Mouse (Mus musculus): Measurements from ENCODE around the gene Malsu1. TPM values are rescaled to one million over a fixed set of nuclear protein-coding genes. Genes with fewer than 3 reads are reported as not detected.

The Malsu1 gene
- polyA plus RNA-seq, 1 experiment from 2014 or later: 62.8 TPM

DNA sequence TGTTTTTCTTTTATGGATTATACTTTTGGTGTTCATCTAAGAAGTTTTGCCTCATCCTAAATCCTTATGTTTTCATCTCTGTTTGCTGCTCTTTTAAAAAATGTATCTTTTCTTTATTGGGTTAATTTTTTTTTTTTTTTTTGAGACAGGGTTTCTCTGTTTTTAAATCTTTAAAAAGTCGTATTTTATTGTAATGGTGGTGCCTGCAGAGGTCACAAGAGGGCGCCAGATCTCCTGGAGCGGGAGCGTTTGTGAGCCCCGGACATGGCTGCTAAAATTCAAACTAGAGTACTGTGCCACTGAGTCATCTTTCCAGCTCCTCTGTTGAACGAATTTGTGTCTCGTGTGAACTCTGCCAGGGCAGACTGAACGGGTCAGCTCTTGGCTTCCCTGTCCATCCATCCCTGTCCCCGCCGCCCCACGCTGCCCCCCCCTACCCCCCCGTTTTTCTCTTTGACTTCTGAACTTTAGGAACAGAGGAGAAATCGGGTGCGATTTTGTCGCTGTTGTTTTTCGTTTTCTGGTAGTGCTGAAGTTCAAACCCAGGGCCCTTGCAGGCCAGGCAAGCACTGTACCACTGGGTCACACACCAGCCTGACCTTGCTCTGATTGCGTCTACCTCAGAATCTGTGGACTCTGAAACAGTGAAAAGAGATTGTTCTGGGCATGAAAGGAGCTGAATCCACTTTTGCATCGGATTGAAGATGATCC lies 34.0 kb upstream of the Malsu1 start:
- H3K9ac ChIP-seq (replicated peaks; ENCODE audit: low read length): peak overlapping the region; percentile 61; the same call in 1 of the 2 replicates
- no peaks in the 10 kb centered on the region for H3K36me3 ChIP-seq (ENCODE audit: insufficient read depth, low read length)
- peak overlapping the region; percentile 49 for H3K4me2 ChIP-seq (replicated peaks; ENCODE audit: low read depth, low read length)
- H3K9me3 ChIP-seq (ENCODE audit: low read length): no peaks in the 10 kb centered on the region
- H3K4me1 ChIP-seq (ENCODE audit: insufficient read depth, low read length): 0 out of 2 replicates have a peak, but pooled peaks cover 8% of the 10 kb centered on the region
- peak overlapping the region; percentile 39 for H3K4me3 ChIP-seq (ENCODE audit: low read length)
- no peak; the same call in 1 of the 2 replicates for ATAC-seq (ENCODE audit: low FRiP score, low TSS enrichment)
- no peak overlapping the region for H3K27ac ChIP-seq (ENCODE audit: low read length)
- no peaks in the 10 kb centered on the region for H3K27me3 ChIP-seq (ENCODE audit: insufficient read depth, low read length)
- WGBS: 13% methylated on average over 18 of the region's 18 CpGs

DNA sequence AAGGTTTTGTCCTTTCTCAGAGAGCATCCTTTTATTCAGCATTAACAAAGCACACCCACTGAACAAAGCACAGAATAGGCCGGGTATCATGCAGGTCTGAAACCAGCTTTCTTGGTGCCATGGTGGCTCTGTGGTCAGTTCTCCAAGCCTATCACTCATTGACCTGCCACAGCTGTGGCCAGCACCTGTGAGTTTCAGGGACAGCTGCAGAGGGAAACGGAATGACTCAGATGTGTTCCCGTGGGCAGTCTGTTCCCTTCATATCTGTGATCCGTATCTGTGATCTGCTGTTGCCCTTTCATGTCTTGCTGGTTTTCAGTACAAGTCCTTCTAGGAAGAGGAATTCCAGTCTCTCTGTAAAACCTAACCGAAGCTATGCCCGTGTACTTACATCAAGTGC lies 27.1 kb upstream of the Malsu1 start:
- no peak overlapping the region for H3K4me3 ChIP-seq (ENCODE audit: low read length)
- ATAC-seq (ENCODE audit: low FRiP score, low TSS enrichment): no peak

DNA sequence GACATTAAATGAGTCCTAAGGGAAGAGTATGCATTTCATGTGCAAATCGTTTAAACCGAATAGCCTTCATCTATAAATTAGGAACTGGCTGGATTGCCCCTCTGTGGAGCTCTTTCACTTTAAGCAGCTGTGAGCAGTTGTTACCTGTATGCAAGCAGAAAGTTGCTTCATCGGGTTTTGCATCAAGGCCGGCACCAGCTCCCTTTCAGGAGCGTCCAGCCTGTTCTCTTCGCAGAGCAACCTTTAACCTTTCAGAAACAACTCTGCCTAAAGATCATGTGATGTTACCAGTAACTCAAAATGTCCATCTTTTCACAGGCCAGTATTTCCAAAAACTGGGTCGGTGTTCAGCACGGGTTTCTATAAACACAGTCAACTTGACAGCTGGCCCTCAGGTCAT lies 26.6 kb upstream of the Malsu1 start:
- Histone ChIP-seq H3K27ac (ENCODE audit: low read length) (no peak overlapping the region), H3K36me3 (ENCODE audit: insufficient read depth, low read length) (no peaks in the 10 kb centered on the region), H3K4me1 (ENCODE audit: insufficient read depth, low read length) (no peaks in the 10 kb centered on the region), H3K4me3 (ENCODE audit: low read length) (no peak overlapping the region), H3K9me3 (ENCODE audit: low read length) (no peaks in the 10 kb centered on the region), H3K4me2 (replicated peaks; ENCODE audit: low read depth, low read length) (no peak overlapping the region), H3K27me3 (ENCODE audit: insufficient read depth, low read length) (no peaks in the 10 kb centered on the region), H3K9ac (replicated peaks; ENCODE audit: low read length) (no peak overlapping the region)
- 65% methylated on average over 8 of the region's 8 CpGs for WGBS
- no peak for ATAC-seq (ENCODE audit: low FRiP score, low TSS enrichment)

More for the DNA sequence above, 27.1 kb upstream of the Malsu1 start:
- Histone ChIP-seq H3K27ac (ENCODE audit: low read length) (no peak overlapping the region), H3K4me2 (replicated peaks; ENCODE audit: low read depth, low read length) (no peak overlapping the region), H3K9ac (replicated peaks; ENCODE audit: low read length) (no peak overlapping the region), H3K4me1 (ENCODE audit: insufficient read depth, low read length) (no peaks in the 10 kb centered on the region), H3K36me3 (ENCODE audit: insufficient read depth, low read length) (no peaks in the 10 kb centered on the region), H3K9me3 (ENCODE audit: low read length) (no peaks in the 10 kb centered on the region), H3K27me3 (ENCODE audit: insufficient read depth, low read length) (no peaks in the 10 kb centered on the region)
- 64% methylated on average over 6 of the region's 6 CpGs for WGBS

DNA sequence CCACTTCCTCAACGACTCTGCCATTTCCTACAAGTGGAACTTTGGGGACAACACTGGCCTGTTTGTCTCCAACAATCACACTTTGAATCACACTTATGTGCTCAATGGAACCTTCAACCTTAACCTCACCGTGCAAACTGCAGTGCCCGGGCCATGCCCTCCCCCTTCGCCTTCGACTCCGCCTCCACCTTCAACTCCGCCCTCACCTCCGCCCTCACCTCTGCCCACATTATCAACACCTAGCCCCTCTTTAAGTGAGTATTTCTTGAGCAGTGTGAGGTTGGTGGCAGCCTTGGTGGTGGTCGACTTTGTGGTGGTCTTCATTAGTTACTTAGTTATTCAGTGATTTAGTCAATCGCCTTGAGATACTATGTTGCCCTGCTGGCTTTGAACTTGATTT lies 25.7 kb upstream of the Malsu1 start:
- Histone ChIP-seq H3K27ac (ENCODE audit: low read length) (no peak overlapping the region), H3K4me3 (ENCODE audit: low read length) (no peak overlapping the region), H3K36me3 (ENCODE audit: insufficient read depth, low read length) (no peaks in the 10 kb centered on the region), H3K9ac (replicated peaks; ENCODE audit: low read length) (no peak overlapping the region), H3K27me3 (ENCODE audit: insufficient read depth, low read length) (no peaks in the 10 kb centered on the region), H3K4me1 (ENCODE audit: insufficient read depth, low read length) (no peaks in the 10 kb centered on the region), H3K9me3 (ENCODE audit: low read length) (no peaks in the 10 kb centered on the region), H3K4me2 (replicated peaks; ENCODE audit: low read depth, low read length) (no peak overlapping the region)
- 73% methylated on average over 10 of the region's 10 CpGs for WGBS
- ATAC-seq (ENCODE audit: low FRiP score, low TSS enrichment): no peak

DNA sequence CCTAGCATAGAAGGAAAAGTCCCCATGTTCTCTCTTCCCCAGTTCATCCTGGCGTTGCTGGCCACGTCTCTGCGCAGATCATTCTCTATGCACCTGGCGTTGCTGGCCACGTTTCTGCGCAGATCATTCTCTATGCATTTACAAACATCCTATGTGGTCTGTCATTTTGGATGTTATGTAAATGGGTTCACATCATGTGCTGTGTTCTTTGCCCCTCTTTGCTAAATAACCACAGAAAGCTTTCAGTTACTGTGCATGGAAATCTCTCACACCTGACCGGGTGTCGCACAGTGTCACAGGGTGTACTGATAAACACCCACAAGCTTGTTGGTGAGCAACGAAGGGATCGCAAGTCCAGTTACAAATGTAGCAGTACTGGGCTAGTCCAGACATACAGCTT lies 25.2 kb upstream of the Malsu1 start:
- Histone ChIP-seq H3K36me3 (ENCODE audit: insufficient read depth, low read length) (no peaks in the 10 kb centered on the region), H3K27me3 (ENCODE audit: insufficient read depth, low read length) (no peaks in the 10 kb centered on the region), H3K9me3 (ENCODE audit: low read length) (no peaks in the 10 kb centered on the region), H3K9ac (replicated peaks; ENCODE audit: low read length) (no peak overlapping the region), H3K4me2 (replicated peaks; ENCODE audit: low read depth, low read length) (no peak overlapping the region), H3K4me3 (ENCODE audit: low read length) (no peak overlapping the region), H3K27ac (ENCODE audit: low read length) (no peak overlapping the region), H3K4me1 (ENCODE audit: insufficient read depth, low read length) (no peaks in the 10 kb centered on the region)
- ATAC-seq (ENCODE audit: low FRiP score, low TSS enrichment): no peak
- 93% methylated on average over 10 of the region's 10 CpGs for WGBS

DNA sequence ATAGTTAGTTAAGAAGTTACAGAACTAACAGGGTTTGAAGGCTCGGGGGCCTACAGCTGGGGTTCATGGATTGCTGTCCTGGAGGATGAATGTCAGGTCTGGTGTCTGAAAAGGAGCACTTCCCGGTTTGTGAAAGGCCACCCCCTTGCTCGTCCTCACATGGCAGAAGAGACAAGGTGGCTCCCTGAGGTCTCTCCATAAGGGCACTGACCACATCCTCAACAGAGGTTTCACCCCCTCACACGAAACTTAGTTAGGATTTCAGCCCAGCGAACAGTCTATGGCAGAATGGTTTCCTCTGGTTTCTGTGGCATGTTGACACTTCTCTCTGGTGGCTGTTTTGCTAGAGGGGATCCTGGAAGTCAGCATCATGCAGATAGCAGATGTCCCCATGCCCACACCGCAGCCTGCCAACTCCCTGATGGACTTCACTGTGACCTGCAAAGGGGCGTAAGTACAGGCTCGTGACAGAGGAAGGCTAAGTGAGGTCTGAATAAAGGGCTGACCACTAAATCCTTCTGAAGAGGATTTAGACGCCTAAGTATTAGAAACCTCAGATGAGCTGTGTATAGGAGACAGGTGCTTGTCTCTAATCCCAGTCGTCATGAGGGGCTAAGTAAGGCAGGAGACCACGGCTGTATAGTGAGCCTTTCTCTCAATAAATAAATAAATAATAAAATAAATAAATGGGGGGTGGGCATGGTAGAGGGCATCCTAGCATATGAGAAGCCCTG lies 22.8 kb upstream of the Malsu1 start:
- Histone ChIP-seq H3K9me3 (ENCODE audit: low read length) (no peaks in the 10 kb centered on the region), H3K4me3 (ENCODE audit: low read length) (no peak overlapping the region), H3K4me1 (ENCODE audit: insufficient read depth, low read length) (no peaks in the 10 kb centered on the region; the same call in 1 of the 2 replicates), H3K9ac (replicated peaks; ENCODE audit: low read length) (no peak overlapping the region), H3K4me2 (replicated peaks; ENCODE audit: low read depth, low read length) (no peak overlapping the region), H3K27ac (ENCODE audit: low read length) (no peak overlapping the region), H3K27me3 (ENCODE audit: insufficient read depth, low read length) (no peaks in the 10 kb centered on the region), H3K36me3 (ENCODE audit: insufficient read depth, low read length) (no peaks in the 10 kb centered on the region)
- WGBS: 75% methylated on average over 11 of the region's 11 CpGs
- no peak for ATAC-seq (ENCODE audit: low FRiP score, low TSS enrichment)

DNA sequence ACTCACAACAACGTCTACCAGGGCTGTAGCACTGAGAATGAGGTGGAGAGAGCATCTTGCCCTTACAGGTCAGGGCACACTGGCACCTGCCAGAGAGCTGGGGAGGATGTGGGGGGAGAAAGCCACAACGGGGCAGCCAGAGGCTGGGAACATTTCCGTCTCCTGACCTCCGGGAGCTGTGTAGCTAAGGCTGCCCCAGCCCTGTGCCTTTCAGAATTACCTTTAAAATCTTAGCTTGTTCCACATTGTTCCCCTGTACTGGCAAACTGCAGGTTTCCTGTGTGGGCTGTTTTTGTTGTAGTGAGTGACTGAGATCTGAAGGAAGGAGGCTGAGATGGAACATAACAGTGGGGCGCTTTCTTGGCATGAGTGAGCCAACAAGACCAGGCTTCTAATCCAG lies 21.4 kb upstream of the Malsu1 start:
- Histone ChIP-seq H3K9me3 (ENCODE audit: low read length) (no peaks in the 10 kb centered on the region), H3K36me3 (ENCODE audit: insufficient read depth, low read length) (no peaks in the 10 kb centered on the region), H3K27me3 (ENCODE audit: insufficient read depth, low read length) (no peaks in the 10 kb centered on the region), H3K4me3 (ENCODE audit: low read length) (no peak overlapping the region), H3K4me2 (replicated peaks; ENCODE audit: low read depth, low read length) (no peak overlapping the region), H3K27ac (ENCODE audit: low read length) (no peak overlapping the region), H3K4me1 (ENCODE audit: insufficient read depth, low read length) (no peaks in the 10 kb centered on the region; the same call in 1 of the 2 replicates), H3K9ac (replicated peaks; ENCODE audit: low read length) (no peak overlapping the region)
- whole genome bisulfite sequencing: 63% methylated on average over 5 of the region's 5 CpGs
- ATAC-seq (ENCODE audit: low FRiP score, low TSS enrichment): no peak

DNA sequence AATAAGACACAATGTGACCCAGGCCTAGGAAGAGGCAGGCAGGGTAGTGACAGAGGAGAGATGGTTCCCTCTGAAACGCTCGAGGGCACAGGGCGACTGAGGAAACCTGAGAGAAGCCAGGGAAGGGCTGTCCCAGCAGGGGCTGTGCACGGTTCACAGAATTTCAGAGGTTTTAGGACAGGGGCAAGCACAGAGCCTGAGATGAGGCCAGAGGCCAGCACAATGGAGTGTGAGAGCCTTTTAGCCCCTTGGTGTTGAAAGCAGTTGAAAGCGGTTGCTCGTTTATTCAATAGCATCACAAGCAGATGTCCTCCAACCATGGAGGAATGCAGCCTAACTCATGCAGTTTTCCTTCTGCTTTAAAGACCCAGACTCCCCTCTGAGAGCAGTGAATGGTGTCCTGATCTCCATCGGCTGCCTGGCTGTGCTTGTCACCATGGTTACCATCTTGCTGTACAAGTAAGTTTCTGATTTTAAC lies 18.3 kb upstream of the Malsu1 start:
- H3K4me3 ChIP-seq (ENCODE audit: low read length): no peak overlapping the region
- H3K4me2 ChIP-seq (replicated peaks; ENCODE audit: low read depth, low read length): no peak overlapping the region
- no peaks in the 10 kb centered on the region; the same call in 1 of the 2 replicates for H3K4me1 ChIP-seq (ENCODE audit: insufficient read depth, low read length)
- H3K9ac ChIP-seq (replicated peaks; ENCODE audit: low read length): no peak overlapping the region
- ATAC-seq (ENCODE audit: low FRiP score, low TSS enrichment): peak; percentile 47; the same call in 1 of the 2 replicates
- H3K27me3 ChIP-seq (ENCODE audit: insufficient read depth, low read length): no peaks in the 10 kb centered on the region
- WGBS: 15% methylated on average over 7 of the region's 7 CpGs
- no peaks in the 10 kb centered on the region for H3K9me3 ChIP-seq (ENCODE audit: low read length)
- H3K27ac ChIP-seq (ENCODE audit: low read length): no peak overlapping the region
- H3K36me3 ChIP-seq (ENCODE audit: insufficient read depth, low read length): no peaks in the 10 kb centered on the region

DNA sequence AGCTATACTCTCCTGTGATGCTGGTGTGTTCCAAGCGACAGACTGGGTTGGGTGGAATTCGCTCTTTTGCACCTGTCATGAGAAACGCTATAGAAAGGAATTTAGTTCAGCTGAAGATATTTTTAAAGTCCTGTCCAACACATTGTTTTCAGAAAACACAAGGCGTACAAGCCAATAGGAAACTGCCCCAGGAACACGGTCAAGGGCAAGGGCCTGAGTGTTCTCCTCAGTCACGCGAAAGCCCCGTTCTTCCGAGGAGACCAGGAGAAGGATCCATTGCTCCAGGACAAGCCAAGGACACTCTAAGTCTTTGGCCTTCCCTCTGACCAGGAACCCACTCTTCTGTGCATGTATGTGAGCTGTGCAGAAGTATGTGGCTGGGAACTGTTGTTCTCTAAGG lies 17.6 kb upstream of the Malsu1 start:
- Histone ChIP-seq H3K27me3 (ENCODE audit: insufficient read depth, low read length) (no peaks in the 10 kb centered on the region), H3K4me1 (ENCODE audit: insufficient read depth, low read length) (no peaks in the 10 kb centered on the region; the same call in 1 of the 2 replicates), H3K9me3 (ENCODE audit: low read length) (no peaks in the 10 kb centered on the region), H3K4me2 (replicated peaks; ENCODE audit: low read depth, low read length) (no peak overlapping the region), H3K27ac (ENCODE audit: low read length) (no peak overlapping the region), H3K4me3 (ENCODE audit: low read length) (no peak overlapping the region), H3K36me3 (ENCODE audit: insufficient read depth, low read length) (no peaks in the 10 kb centered on the region), H3K9ac (replicated peaks; ENCODE audit: low read length) (no peak overlapping the region)
- no peak for ATAC-seq (ENCODE audit: low FRiP score, low TSS enrichment)
- 77% methylated on average over 9 of the region's 9 CpGs for WGBS

Data from kidney, embryonic 16.5 days (tissue).